Mouse (Mus musculus) MEL (cell line): ENCODE results near the gene Hspb11. TPM values are rescaled to one million over a fixed set of nuclear protein-coding genes. Genes with fewer than 3 reads are reported as not detected.

ENCODE experiments used
- DNase-seq: peaks from one replicate; pipeline ENCODE4 v3.0.0; 2011; ENCODE audit warnings: low read depth, low spot score
- H3K27ac ChIP-seq: 2 replicates; pipeline ENCODE4 v1.5.1; 2012; ENCODE audit warnings: low read depth, mild to moderate bottlenecking, control low read depth, low read length, moderate library complexity; ENCODE audit not compliant: control insufficient read depth
- H3K27me3 ChIP-seq, 2 experiments: fragments of 150-350 bp in 1 of 2; sonication (generic) in 1 of 2; 2 replicates each; pipeline ENCODE4 v1.6.1; 2012; ENCODE audit warnings: low read length in 2 of 2, mild to moderate bottlenecking in 2 of 2, improper control_type of control experiment in 1 of 2, moderate library complexity in 1 of 2; ENCODE audit not compliant: insufficient read depth in 2 of 2, control insufficient read depth in 1 of 2
- H3K36me3 ChIP-seq, 2 experiments: 2 replicates each; pipeline ENCODE4 v1.6.1; 2012 to 2014; ENCODE audit warnings: low read length in 2 of 2, improper control_type of control experiment in 1 of 2, inconsistent platforms in 1 of 2, mild to moderate bottlenecking in 1 of 2; ENCODE audit not compliant: insufficient read depth in 2 of 2, control insufficient read depth in 1 of 2
- H3K4me1 ChIP-seq, 2 experiments: fragments of 150-350 bp in 1 of 2; sonication (generic) in 1 of 2; 2 replicates each; pipeline ENCODE4 v1.6.1; 2012; ENCODE audit warnings: low read length in 2 of 2, improper control_type of control experiment in 1 of 2, mild to moderate bottlenecking in 1 of 2; ENCODE audit not compliant: insufficient read depth in 2 of 2, control insufficient read depth in 1 of 2
- H3K4me3 ChIP-seq, 2 experiments: fragments of 150-350 bp in 1 of 2; sonication (generic) in 1 of 2; 2 replicates each; pipeline ENCODE4 v1.5.1; 2012; ENCODE audit warnings: low read depth in 2 of 2, low read length in 2 of 2, mild to moderate bottlenecking in 2 of 2, moderate library complexity in 2 of 2, control low read depth in 1 of 2, improper control_type of control experiment in 1 of 2; ENCODE audit not compliant: control insufficient read depth in 1 of 2, insufficient read depth in 1 of 2
- H3K79me2 ChIP-seq: 2 replicates; pipeline ENCODE4 v1.6.1; 2012; ENCODE audit warnings: mild to moderate bottlenecking, low read length, moderate library complexity; ENCODE audit not compliant: control insufficient read depth, poor library complexity, insufficient read depth
- H3K9ac ChIP-seq: 2 replicates; pipeline ENCODE4 v1.6.1; 2012; ENCODE audit warnings: low read depth, mild to moderate bottlenecking, control low read depth, low read length, moderate library complexity; ENCODE audit not compliant: control insufficient read depth, poor library complexity, severe bottlenecking
- H3K9me3 ChIP-seq: fragments of 150-350 bp; sonication (generic); replicated peaks from 2 replicates; pipeline ENCODE4 v1.6.1; 2012; ENCODE audit warnings: mild to moderate bottlenecking, low read length, improper control_type of control experiment, moderate library complexity; ENCODE audit not compliant: insufficient read depth
- CHD1 ChIP-seq: IDR thresholded peaks from 2 replicates; pipeline ENCODE4 v1.6.1; 2012; ENCODE audit warnings: low read depth, mild to moderate bottlenecking, inconsistent platforms, low read length, improper control_type of control experiment
- CHD2 ChIP-seq: IDR thresholded peaks from 2 replicates; pipeline ENCODE4 v1.6.1; 2011; ENCODE audit warnings: low read length, improper control_type of control experiment
- CTCF ChIP-seq, 3 experiments: IDR thresholded peaks in 2 of 3; conservative IDR thresholded peaks in 1 of 3; 2 replicates each; pipeline ENCODE4 v1.5.1; 2011 to 2012; ENCODE audit warnings: low read length in 3 of 3, low read depth in 2 of 3, mild to moderate bottlenecking in 2 of 3, improper control_type of control experiment in 1 of 3, inconsistent platforms in 1 of 3, mixed read lengths in 1 of 3, moderate library complexity in 1 of 3; ENCODE audit not compliant: control insufficient read depth in 1 of 3, insufficient read depth in 1 of 3, poor library complexity in 1 of 3, severe bottlenecking in 1 of 3
- ELF1 ChIP-seq: IDR thresholded peaks from 2 replicates; pipeline ENCODE4 v1.6.1; 2014; ENCODE audit warnings: low read depth, mild to moderate bottlenecking, inconsistent platforms, low read length, improper control_type of control experiment, moderate library complexity
- GABPA ChIP-seq: IDR thresholded peaks from 2 replicates; pipeline ENCODE4 v1.6.1; 2012; ENCODE audit warnings: low read depth, mild to moderate bottlenecking, inconsistent platforms, low read length, improper control_type of control experiment, moderate library complexity
- GATA1 ChIP-seq: IDR thresholded peaks from 2 replicates; pipeline ENCODE4 v1.6.1; 2011; ENCODE audit warnings: low read depth, low read length, improper control_type of control experiment
- JUND ChIP-seq: IDR thresholded peaks from 2 replicates; pipeline ENCODE4 v1.6.1; 2011; ENCODE audit warnings: low read depth, mild to moderate bottlenecking, improper control_type of control experiment, low read length
- KAT2A ChIP-seq: conservative IDR thresholded peaks from 2 replicates; pipeline ENCODE4 v1.6.1; 2012; ENCODE audit warnings: low read depth, low read length, improper control_type of control experiment, inconsistent platforms
- MAX ChIP-seq: IDR thresholded peaks from 2 replicates; pipeline ENCODE4 v1.6.1; 2011; ENCODE audit warnings: low read length, improper control_type of control experiment
- MYB ChIP-seq: IDR thresholded peaks from 2 replicates; pipeline ENCODE4 v1.6.1; 2011; ENCODE audit warnings: mild to moderate bottlenecking, low read depth, low read length, improper control_type of control experiment
- MYC ChIP-seq: IDR thresholded peaks from 2 replicates; pipeline ENCODE4 v1.6.1; 2011; ENCODE audit warnings: low read depth, mild to moderate bottlenecking, low read length, improper control_type of control experiment, moderate library complexity
- NELFE ChIP-seq: IDR thresholded peaks from 2 replicates; pipeline ENCODE4 v1.6.1; 2011; ENCODE audit warnings: low read depth, low read length, improper control_type of control experiment
- POLR2A ChIP-seq, 2 experiments: IDR thresholded peaks; 2 replicates each; pipeline ENCODE4 v1.6.1; 2011 to 2012; ENCODE audit warnings: low read length in 2 of 2, mild to moderate bottlenecking in 2 of 2, control low read depth in 1 of 2, improper control_type of control experiment in 1 of 2, low read depth in 1 of 2, moderate library complexity in 1 of 2; ENCODE audit not compliant: control insufficient read depth in 1 of 2, insufficient read depth in 1 of 2, poor library complexity in 1 of 2
- POLR2AphosphoS5 ChIP-seq: IDR thresholded peaks from 2 replicates; pipeline ENCODE4 v1.6.1; 2012; ENCODE audit warnings: low read depth, borderline replicate concordance, mild to moderate bottlenecking, inconsistent platforms, low read length, moderate library complexity, mixed read lengths
- RAD21 ChIP-seq: IDR thresholded peaks from 2 replicates; pipeline ENCODE4 v1.6.1; 2011; ENCODE audit warnings: mild to moderate bottlenecking, low read depth, low read length, improper control_type of control experiment
- SIN3A ChIP-seq: IDR thresholded peaks from 2 replicates; pipeline ENCODE4 v1.6.1; 2012; ENCODE audit warnings: low read length, improper control_type of control experiment, inconsistent platforms
- SMC3 ChIP-seq: IDR thresholded peaks from 2 replicates; pipeline ENCODE4 v1.6.1; 2011; ENCODE audit warnings: low read depth, low read length, improper control_type of control experiment
- USF1 ChIP-seq: IDR thresholded peaks from 2 replicates; pipeline ENCODE4 v1.6.1; 2014; ENCODE audit warnings: low read depth, mild to moderate bottlenecking, inconsistent platforms, low read length, improper control_type of control experiment, moderate library complexity
- ZKSCAN1 ChIP-seq: IDR thresholded peaks from 2 replicates; pipeline ENCODE4 v1.6.1; 2012; ENCODE audit warnings: low read depth, mild to moderate bottlenecking, inconsistent platforms, low read length, improper control_type of control experiment, moderate library complexity
- polyA plus RNA-seq, 2 experiments: library from polyadenylated mRNA; stranded (reverse) in 1 of 2; unstranded in 1 of 2; fragments of >175 nt in 1 of 2; fragments of >200 nt in 1 of 2; gene quantifications; 2 replicates each; pipeline versions ENCODE4 v1.2.1 to v1.2.4; 2012; ENCODE audit warnings: low replicate concordance in 2 of 2, low read depth in 1 of 2; ENCODE audit not compliant: insufficient read length in 2 of 2, insufficient read depth in 1 of 2, missing spikeins in 1 of 2
- total RNA-seq: library from RNA; depleted of rRNA; stranded (reverse); fragments of 300-350 nt; gene quantifications from 2 replicates; pipeline ENCODE4 v1.2.3, GENCODE M21; 2012

Hspb11 gene
- total and polyA plus RNA-seq, 3 experiments: 11.2 to 16.8 TPM; not detected in 1

DNA sequence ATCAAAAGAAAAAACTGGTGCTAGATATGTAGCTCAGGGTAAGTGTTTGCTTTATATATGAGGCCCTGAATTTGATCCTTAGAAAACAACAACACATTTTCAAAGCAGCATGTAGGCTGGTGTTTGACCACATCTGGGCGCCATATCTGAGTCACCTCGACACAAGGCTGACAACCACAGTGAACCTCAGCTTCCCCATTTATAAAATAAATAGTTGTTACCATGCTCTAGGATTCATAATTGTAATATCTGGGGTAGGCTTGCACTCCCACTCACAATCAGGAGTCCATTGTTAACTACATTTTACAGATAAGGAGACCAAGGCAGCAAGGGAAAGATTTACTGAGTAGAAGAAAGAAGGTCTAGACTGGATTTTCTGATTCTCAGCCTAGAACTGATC, 27.1 kb upstream of the Hspb11 start (continued):
- TF ChIP-seq MYB: no peak
- no peak for TF ChIP-seq RAD21
- TF ChIP-seq SMC3: no peak
- TF ChIP-seq USF1: no peak
- no peak for TF ChIP-seq CTCF (IDR thresholded peaks at IDR 0.05 in 2 of 3, conservative IDR thresholded peaks at IDR 0.05 in 1 of 3; ENCODE audit: control insufficient read depth in 1 of 3, insufficient read depth in 1 of 3, low read depth in 2 of 3, low read length in 3 of 3, poor library complexity in 1 of 3, severe bottlenecking in 1 of 3)
- TF ChIP-seq POLR2A (IDR thresholded peaks at IDR 0.05; ENCODE audit: control insufficient read depth in 1 of 2, insufficient read depth in 1 of 2, low read depth in 1 of 2, low read length in 2 of 2, poor library complexity in 1 of 2): no peak

DNA sequence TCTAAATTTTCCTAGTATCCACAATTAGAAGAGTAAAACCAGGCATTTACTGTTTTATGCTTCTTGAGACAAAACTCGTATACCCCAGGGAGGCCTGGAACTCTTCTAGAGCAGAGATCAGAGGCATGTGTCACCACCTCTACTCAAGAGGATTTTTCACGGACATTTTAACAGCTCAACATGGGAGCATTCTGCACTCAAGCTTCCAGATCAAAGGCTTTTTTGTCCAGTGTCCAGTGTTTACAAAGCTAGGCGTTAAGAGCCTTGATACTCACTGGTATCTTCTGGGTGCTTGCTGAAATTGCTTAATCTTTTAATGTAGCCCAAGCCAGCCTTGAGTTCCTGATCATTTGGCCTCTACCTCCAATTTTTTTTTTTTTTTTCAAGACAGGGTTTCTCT, 21.2 kb upstream of the Hspb11 start:
- H3K27me3 ChIP-seq: no peaks in the 10 kb centered on the region
- no peaks in the 10 kb centered on the region; a peak in 1 of 4 replicates for H3K36me3 ChIP-seq
- no peak overlapping the region for H3K4me3 ChIP-seq
- DNase-seq: no peak
- no peaks in the 10 kb centered on the region for H3K9me3 ChIP-seq
- no peak overlapping the region for H3K27ac ChIP-seq
- no peaks in the 10 kb centered on the region for H3K79me2 ChIP-seq
- H3K9ac ChIP-seq: no peak overlapping the region
- no peaks in the 10 kb centered on the region for H3K4me1 ChIP-seq
- TF ChIP-seq KAT2A (no peak), ELF1 (no peak), SIN3A (no peak), POLR2A (IDR thresholded peaks at IDR 0.05; ENCODE audit: control insufficient read depth in 1 of 2, insufficient read depth in 1 of 2, low read depth in 1 of 2, low read length in 2 of 2, poor library complexity in 1 of 2) (no peak), GATA1 (no peak), NELFE (no peak), MAX (no peak), MYC (no peak), JUND (no peak), ZKSCAN1 (no peak), CHD1 (no peak), GABPA (no peak), CHD2 (no peak), USF1 (no peak), POLR2AphosphoS5 (no peak)

DNA sequence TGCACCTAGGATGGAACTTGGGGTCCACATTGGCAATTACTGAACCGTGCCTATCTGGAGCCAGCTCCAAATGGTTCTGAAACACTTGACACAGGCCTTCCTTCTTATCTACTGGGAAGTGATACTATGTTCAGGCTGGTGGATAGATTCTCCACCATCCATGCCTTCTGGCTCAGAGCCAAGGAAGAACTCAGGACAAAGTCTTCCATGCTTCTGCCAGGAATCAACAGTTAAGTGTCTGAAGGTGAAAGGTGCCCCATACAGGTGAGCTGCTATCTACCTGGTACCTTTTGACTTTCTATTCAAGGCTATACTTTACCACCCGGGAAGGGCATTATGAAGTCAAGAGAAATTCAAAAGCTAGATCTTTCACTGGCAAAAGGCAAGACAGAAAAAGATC, 15.1 kb upstream of the Hspb11 start:
- H3K27ac ChIP-seq: no peak overlapping the region
- DNase-seq: no peak
- TF ChIP-seq CTCF (IDR thresholded peaks at IDR 0.05 in 2 of 3, conservative IDR thresholded peaks at IDR 0.05 in 1 of 3; ENCODE audit: control insufficient read depth in 1 of 3, insufficient read depth in 1 of 3, low read depth in 2 of 3, low read length in 3 of 3, poor library complexity in 1 of 3, severe bottlenecking in 1 of 3) (no peak), ZKSCAN1 (no peak), SMC3 (no peak)
- H3K4me3 ChIP-seq: no peak overlapping the region
- peaks cover 0 to 6% of the 10 kb centered on the region in 2 experiments; a peak in 2 of 4 replicates for H3K36me3 ChIP-seq
- no peaks in the 10 kb centered on the region for H3K27me3 ChIP-seq
- no peak overlapping the region for H3K9ac ChIP-seq
- no peaks in the 10 kb centered on the region for H3K79me2 ChIP-seq
- no peaks in the 10 kb centered on the region for H3K4me1 ChIP-seq
- no peaks in the 10 kb centered on the region for H3K9me3 ChIP-seq
